Mouse (Mus musculus): ENCODE data around the gene Spag7. TPM values are rescaled to one million over a fixed set of nuclear protein-coding genes. Genes with fewer than 3 reads are reported as not detected.
A peak's percentile ranks its signal among the peaks of the same experiment; 100 is the strongest.

The Spag7 gene
- polyA plus RNA-seq, 1 experiment, result 91.1 TPM

- Histone ChIP-seq H3K4me1 (ENCODE audit: control insufficient read depth, insufficient read depth, low read length) (peaks cover 13% of the 10 kb centered on the region), H3K4me3 (ENCODE audit: insufficient read depth, low read length) (peak within 1 kb of the TSS; percentile 68)
- TF ChIP-seq POLR2A (IDR thresholded peaks at IDR 0.05; ENCODE audit: low read depth, low read length) (peak; percentile 93), CTCF (IDR thresholded peaks at IDR 0.05; ENCODE audit: borderline replicate concordance, insufficient read depth, low read length) (no peak)
Observed at GRCm38 (mm10) chr11:70646691-70647650, 22.2 kb downstream of the Spag7 start, which contains the start of the genes Rnf167 and Slc25a11. Gene Rnf167 (plus strand): TSS chr11:70647235. Gene Slc25a11 (minus strand): TSS chr11:70647479.

DNA sequence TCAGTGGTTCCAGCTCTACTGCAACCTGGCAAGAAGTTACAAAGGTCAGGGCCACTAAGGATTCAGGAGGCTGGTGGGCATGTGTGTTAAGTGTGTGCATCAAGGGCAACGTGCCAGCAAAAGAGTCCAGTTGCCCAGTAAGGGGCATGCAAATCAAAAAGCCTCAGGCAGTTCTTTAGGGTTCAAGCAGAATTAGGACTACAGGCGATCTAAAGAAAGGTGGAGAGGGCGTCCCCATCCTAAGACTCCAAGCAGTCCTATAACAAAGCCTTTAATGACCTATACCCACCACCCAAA, 23.0 kb downstream of the Spag7 start:
- H3K4me3 ChIP-seq (ENCODE audit: insufficient read depth, low read length), result peak overlapping the region; percentile 68
- no peak overlapping the region for H3K27ac ChIP-seq (ENCODE audit: insufficient read depth, low read length)
- TF ChIP-seq CTCF (IDR thresholded peaks at IDR 0.05; ENCODE audit: borderline replicate concordance, insufficient read depth, low read length) (no peak), POLR2A (IDR thresholded peaks at IDR 0.05; ENCODE audit: low read depth, low read length) (no peak)
- peaks cover 13% of the 10 kb centered on the region for H3K4me1 ChIP-seq (ENCODE audit: control insufficient read depth, insufficient read depth, low read length)

More at GRCm38 (mm10) chr11:70646691-70647650, 22.2 kb downstream of the Spag7 start, which contains the start of the genes Rnf167 and Slc25a11:
- H3K27ac ChIP-seq (ENCODE audit: insufficient read depth, low read length), result peak within 1 kb of the TSS; percentile 94

- H3K27ac ChIP-seq (ENCODE audit: insufficient read depth, low read length), result no peak overlapping the region
- peaks cover 11% of the 10 kb centered on the region for H3K4me1 ChIP-seq (ENCODE audit: control insufficient read depth, insufficient read depth, low read length)
- TF ChIP-seq POLR2A (IDR thresholded peaks at IDR 0.05; ENCODE audit: low read depth, low read length) (no peak), CTCF (IDR thresholded peaks at IDR 0.05; ENCODE audit: borderline replicate concordance, insufficient read depth, low read length) (no peak)
- H3K4me3 ChIP-seq (ENCODE audit: insufficient read depth, low read length), result peak overlapping the region; percentile 68
Observed at GRCm38 (mm10) chr11:70645461-70646258, 23.6 kb downstream of the Spag7 start.

- H3K4me3 ChIP-seq (ENCODE audit: insufficient read depth, low read length), result no peak overlapping the region
Observed at GRCm38 (mm10) chr11:70644564-70645103, 24.6 kb downstream of the Spag7 start.

DNA sequence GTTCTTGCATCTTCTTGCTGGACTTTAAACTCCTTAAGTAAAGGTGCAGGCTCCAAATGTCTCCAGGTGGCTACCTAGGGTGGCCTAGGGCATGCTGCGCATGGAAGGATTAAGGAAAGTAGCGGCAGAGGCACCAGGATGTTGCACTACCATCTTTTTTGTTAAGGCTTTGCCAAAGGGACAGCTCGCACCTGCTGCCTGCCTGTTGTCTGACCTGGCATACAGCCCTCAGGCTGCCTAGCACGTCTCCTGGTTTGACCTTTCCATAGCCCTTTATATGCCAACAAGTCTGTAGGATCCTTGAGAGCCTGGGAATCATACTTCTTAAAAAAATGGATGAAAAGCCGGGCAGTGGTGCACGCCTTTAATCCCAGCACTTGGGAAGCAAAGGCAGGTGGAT, 26.2 kb downstream of the Spag7 start:
- Histone ChIP-seq H3K4me3 (ENCODE audit: insufficient read depth, low read length) (no peak overlapping the region), H3K4me1 (ENCODE audit: control insufficient read depth, insufficient read depth, low read length) (peaks cover 5% of the 10 kb centered on the region; the same call in 1 of the 2 replicates), H3K27ac (ENCODE audit: insufficient read depth, low read length) (no peak overlapping the region)
- TF ChIP-seq CTCF (IDR thresholded peaks at IDR 0.05; ENCODE audit: borderline replicate concordance, insufficient read depth, low read length) (no peak), POLR2A (IDR thresholded peaks at IDR 0.05; ENCODE audit: low read depth, low read length) (no peak; the same call in 1 of the 2 replicates)

More at GRCm38 (mm10) chr11:70644564-70645103, 24.6 kb downstream of the Spag7 start:
- peaks cover 9% of the 10 kb centered on the region for H3K4me1 ChIP-seq (ENCODE audit: control insufficient read depth, insufficient read depth, low read length)
- no peak overlapping the region for H3K27ac ChIP-seq (ENCODE audit: insufficient read depth, low read length)
- TF ChIP-seq POLR2A (IDR thresholded peaks at IDR 0.05; ENCODE audit: low read depth, low read length) (no peak), CTCF (IDR thresholded peaks at IDR 0.05; ENCODE audit: borderline replicate concordance, insufficient read depth, low read length) (no peak)

DNA sequence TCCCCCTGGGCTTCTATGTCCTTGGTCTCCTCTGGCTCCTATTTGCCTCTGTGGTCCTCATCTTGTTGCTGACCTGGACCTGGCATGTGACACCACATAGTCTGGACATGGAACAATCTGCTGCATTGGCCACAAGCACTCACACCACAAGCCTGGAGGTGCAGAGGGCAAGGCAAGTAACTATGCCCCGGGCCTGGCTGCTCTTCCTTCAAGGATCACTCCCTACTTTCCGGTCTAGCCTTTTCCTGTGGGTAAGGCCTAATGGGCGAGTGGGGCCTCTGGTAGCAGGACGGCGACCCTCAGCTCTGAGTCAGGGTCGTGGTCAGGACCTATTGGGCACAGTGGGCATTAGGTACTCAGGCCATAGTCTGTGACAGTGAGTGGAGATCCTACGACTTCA, 28.0 kb downstream of the Spag7 start:
- no peak; the same call in 1 of the 2 replicates for TF ChIP-seq POLR2A (IDR thresholded peaks at IDR 0.05; ENCODE audit: low read depth, low read length)
- no peak for TF ChIP-seq CTCF (IDR thresholded peaks at IDR 0.05; ENCODE audit: borderline replicate concordance, insufficient read depth, low read length)
- H3K4me1 ChIP-seq (ENCODE audit: control insufficient read depth, insufficient read depth, low read length), result peaks cover 5% of the 10 kb centered on the region; the same call in 1 of the 2 replicates
- H3K27ac ChIP-seq (ENCODE audit: insufficient read depth, low read length), result no peak overlapping the region
- H3K4me3 ChIP-seq (ENCODE audit: insufficient read depth, low read length), result no peak overlapping the region

GRCm38 (mm10) chr11:70639976-70640375, 29.2 kb downstream of the Spag7 start:
- Histone ChIP-seq H3K27ac (ENCODE audit: insufficient read depth, low read length) (no peak overlapping the region), H3K4me1 (ENCODE audit: control insufficient read depth, insufficient read depth, low read length) (no peaks in the 10 kb centered on the region), H3K4me3 (ENCODE audit: insufficient read depth, low read length) (no peak overlapping the region)
- TF ChIP-seq POLR2A (IDR thresholded peaks at IDR 0.05; ENCODE audit: low read depth, low read length) (0 out of 2 replicates have a peak, but pooled peaks have one; percentile 6), CTCF (IDR thresholded peaks at IDR 0.05; ENCODE audit: borderline replicate concordance, insufficient read depth, low read length) (no peak)

DNA sequence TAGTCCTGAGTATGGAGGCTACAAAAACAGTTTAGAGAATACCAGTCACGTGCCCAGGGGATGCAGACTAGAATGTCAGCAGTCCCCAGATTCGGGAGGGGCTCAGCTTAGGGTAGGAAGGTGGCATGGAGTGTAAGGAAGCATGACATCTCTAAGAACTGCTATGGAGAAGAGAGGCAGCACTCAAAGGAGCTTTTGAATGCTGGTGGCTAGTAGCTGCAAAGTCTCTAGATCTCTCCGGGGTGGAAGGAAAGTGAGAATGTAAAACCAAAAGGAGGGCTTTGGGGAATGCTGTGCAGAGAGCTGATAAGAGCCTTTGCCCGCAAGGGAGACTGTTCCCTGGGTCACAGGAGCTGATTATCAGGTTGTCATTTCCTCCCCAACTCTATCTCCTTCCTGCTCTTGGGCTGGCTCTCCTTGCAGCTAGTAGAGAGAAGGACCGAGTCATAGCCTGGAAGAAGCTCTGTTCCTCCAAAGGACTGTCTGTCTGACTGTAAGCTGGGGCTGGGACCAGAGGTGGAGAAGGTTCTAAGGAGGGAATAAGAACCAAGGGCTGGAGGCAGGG, 30.4 kb downstream of the Spag7 start, which contains the start of gene Gp1ba:
Gene Gp1ba (plus strand): TSS at position 409 of the 565 bp plus-strand sequence.
- H3K4me1 ChIP-seq (ENCODE audit: control insufficient read depth, insufficient read depth, low read length), result no peaks in the 10 kb centered on the region
- TF ChIP-seq CTCF (IDR thresholded peaks at IDR 0.05; ENCODE audit: borderline replicate concordance, insufficient read depth, low read length) (no peak), POLR2A (IDR thresholded peaks at IDR 0.05; ENCODE audit: low read depth, low read length) (no peak)
- no peak within 1 kb of the TSS for H3K27ac ChIP-seq (ENCODE audit: insufficient read depth, low read length)

DNA sequence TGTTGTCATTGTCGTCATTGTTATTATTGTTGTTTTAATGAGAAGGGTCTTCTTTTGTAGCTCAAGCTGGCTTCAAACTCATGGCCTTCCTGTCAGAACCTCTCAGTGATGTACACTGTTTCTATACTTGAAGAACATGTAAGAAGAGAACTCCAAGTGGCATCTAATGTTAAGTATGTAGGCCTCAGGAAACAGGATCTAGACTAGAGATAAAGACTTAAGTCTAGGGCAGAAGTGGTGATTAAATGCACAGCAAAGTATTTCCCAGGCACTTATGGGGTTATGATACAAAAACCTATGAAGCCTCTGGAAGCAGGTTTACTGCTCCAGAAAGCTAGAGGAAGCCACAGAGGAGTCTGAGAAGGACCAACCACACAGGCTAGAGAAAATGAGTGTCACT, 30.9 kb downstream of the Spag7 start:
- no peak overlapping the region for H3K4me3 ChIP-seq (ENCODE audit: insufficient read depth, low read length)
- H3K27ac ChIP-seq (ENCODE audit: insufficient read depth, low read length), result no peak overlapping the region
- H3K4me1 ChIP-seq (ENCODE audit: control insufficient read depth, insufficient read depth, low read length), result no peaks in the 10 kb centered on the region
- TF ChIP-seq POLR2A (IDR thresholded peaks at IDR 0.05; ENCODE audit: low read depth, low read length) (no peak), CTCF (IDR thresholded peaks at IDR 0.05; ENCODE audit: borderline replicate concordance, insufficient read depth, low read length) (no peak)

More for the DNA sequence above, 30.4 kb downstream of the Spag7 start, which contains the start of gene Gp1ba:
- H3K4me3 ChIP-seq (ENCODE audit: insufficient read depth, low read length), result no peak within 1 kb of the TSS

Measured in embryonic fibroblast, embryonic 13.5 days (primary cell).